Mouse (Mus musculus) layer of hippocampus, adult 2 months (tissue): ENCODE results near the gene Fbll1. TPM values are rescaled to one million over a fixed set of nuclear protein-coding genes. Genes with fewer than 3 reads are reported as not detected.

Experiments
- DNase-seq, 2 experiments: peaks; one replicate each; pipeline ENCODE4 v3.0.0; 2022; ENCODE audit warnings: low spot score in 2 of 2
- H3K27ac ChIP-seq: fragments of 200-600 bp; 2 replicates; pipeline ENCODE4 v1.8.1; 2022
- H3K4me3 ChIP-seq: fragments of 200-600 bp; 2 replicates; pipeline ENCODE4 v1.8.1; 2022; ENCODE audit warnings: mild to moderate bottlenecking
- CTCF ChIP-seq: fragments of 200-600 bp; conservative IDR thresholded peaks from 2 replicates; pipeline ENCODE4 v1.8.1; 2022; ENCODE audit warnings: antibody characterized with exemption, mild to moderate bottlenecking, moderate library complexity
- microRNA-seq, 2 experiments: library from miRNA; unstranded; fragments of <30 nt; microRNA quantifications; one replicate each; pipeline ENCODE4 v1.2.0; 2021
- total RNA-seq, 2 experiments: library from RNA; stranded (reverse); gene quantifications; 2 replicates each; pipeline ENCODE4 v1.2.3; 2021

Fbll1 gene
- total RNA-seq, 2 experiments from 2014 or later, result 42.9 to 48.9 TPM

DNA sequence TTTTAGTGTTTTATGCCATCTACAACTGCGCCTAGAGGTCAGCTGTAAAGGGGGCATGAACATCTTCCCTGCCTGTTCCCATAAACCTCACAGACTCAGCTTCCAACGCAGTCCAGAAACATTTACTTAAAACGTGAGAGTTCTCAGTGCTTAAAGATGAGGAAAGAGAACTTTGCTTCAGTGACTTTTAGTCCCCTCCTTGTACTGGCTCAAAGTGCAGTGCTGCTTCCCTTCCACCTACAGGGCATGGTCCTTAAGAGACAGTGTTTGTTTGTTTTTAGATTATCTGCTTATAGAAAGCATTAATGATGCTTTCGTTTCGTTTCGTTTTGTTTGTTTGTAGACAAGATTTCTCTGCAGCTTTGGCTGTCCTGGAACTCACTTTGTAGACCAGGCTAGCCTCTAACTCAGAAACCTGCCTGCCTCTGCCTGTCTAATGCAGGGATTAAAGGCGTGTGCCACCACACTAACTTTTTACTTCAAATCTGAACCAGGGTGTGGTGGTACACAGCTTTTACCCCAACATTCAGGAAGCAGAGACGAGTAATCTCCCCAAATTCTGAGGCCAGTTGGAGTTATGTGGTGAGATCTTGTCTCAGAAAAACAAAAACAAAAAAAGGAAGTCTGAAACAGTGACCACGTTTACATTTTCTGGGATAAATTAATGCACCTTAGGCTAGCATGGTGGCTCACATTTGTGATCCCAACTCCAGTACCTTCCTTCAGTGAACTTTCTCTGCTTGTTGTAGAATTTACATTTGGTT lies 27.8 kb downstream of the Fbll1 start:
- no peak overlapping the region for H3K27ac ChIP-seq
- DNase-seq, result no peak
- H3K4me3 ChIP-seq, result peak overlapping the region; percentile 95
- TF ChIP-seq CTCF, result no peak

DNA sequence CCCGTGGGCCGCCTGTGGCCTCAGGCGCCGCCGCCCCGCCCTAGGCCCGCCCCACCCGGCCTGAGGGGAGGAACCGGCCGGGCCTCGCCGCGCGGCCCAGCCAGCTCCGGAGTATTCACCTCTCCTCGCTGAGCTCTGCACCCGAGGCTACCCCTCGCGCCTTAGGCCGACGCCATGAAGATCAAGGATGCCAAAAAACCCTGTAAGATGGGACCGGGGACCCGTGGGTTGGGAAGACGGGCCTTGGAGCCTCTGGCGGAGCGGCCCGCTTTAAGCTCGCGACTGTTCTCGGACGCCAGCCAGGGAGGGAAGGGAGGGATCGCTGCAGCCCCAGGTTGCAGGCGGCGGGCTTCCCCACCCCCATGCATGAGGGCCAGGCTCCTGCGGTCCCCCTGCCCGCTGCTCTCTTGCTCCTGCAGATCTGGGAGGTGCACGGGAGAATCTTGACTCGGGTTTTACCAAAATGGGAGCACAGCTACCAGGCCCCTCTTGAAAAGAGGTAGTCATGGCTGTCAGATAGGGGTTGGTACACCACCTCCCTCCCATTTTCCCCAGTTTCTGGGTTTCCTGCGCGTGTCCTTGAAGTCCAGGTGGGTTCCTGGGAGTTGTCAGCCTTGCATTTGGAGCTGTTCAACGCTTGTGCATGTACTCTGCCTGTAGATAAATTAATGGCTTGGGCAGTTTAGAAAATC lies 28.8 kb downstream of the Fbll1 start:
- TF ChIP-seq CTCF, result no peak
- peak; percentile 51 to 52 for DNase-seq
- H3K27ac ChIP-seq, result peak overlapping the region; percentile 97
- H3K4me3 ChIP-seq, result peak overlapping the region; percentile 95

- DNase-seq, result peak; percentile 96 to 99
- peak within 1 kb of the TSS; percentile 97 for H3K27ac ChIP-seq
- TF ChIP-seq CTCF, result peak; percentile 22; the same call in 1 of the 2 replicates
- peak within 1 kb of the TSS; percentile 95 for H3K4me3 ChIP-seq
Observed at GRCm38 (mm10) chr11:35769188-35769745, 29.4 kb downstream of the Fbll1 start, which contains the start of gene Pank3. Pank3 (plus strand) TSS chr11:35769484.

DNA sequence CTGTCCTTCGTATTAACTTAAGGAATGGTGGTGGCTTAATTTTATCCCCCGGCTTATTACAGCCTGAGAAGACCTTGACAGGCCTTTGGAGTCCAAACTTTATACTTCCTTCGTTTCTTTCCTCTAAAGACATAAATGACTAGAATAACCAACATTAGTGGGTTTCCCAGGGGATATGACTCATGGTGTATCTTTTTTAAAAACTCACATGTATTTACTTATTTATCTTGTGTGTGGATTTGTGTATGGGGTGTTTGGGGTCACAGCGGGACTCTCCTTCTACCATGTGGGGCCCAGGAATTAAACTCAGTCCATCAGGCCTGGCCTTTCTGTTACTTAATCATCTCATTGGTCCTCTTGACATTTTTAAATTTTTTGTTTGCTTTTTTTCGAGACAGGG lies 31.8 kb downstream of the Fbll1 start:
- H3K27ac ChIP-seq, result no peak overlapping the region
- TF ChIP-seq CTCF, result no peak
- no peak for DNase-seq
- H3K4me3 ChIP-seq, result no peak overlapping the region

GRCm38 (mm10) chr11:35760627-35761003 lies 38.1 kb downstream of the Fbll1 start:
- Histone ChIP-seq H3K4me3 (no peak overlapping the region), H3K27ac (no peak overlapping the region)
- TF ChIP-seq CTCF, result no peak
- DNase-seq, result no peak

GRCm38 (mm10) chr11:35760001-35760626 lies 38.6 kb downstream of the Fbll1 start:
- no peak for DNase-seq
- no peak for TF ChIP-seq CTCF
- Histone ChIP-seq H3K27ac (no peak overlapping the region), H3K4me3 (no peak overlapping the region)

DNA sequence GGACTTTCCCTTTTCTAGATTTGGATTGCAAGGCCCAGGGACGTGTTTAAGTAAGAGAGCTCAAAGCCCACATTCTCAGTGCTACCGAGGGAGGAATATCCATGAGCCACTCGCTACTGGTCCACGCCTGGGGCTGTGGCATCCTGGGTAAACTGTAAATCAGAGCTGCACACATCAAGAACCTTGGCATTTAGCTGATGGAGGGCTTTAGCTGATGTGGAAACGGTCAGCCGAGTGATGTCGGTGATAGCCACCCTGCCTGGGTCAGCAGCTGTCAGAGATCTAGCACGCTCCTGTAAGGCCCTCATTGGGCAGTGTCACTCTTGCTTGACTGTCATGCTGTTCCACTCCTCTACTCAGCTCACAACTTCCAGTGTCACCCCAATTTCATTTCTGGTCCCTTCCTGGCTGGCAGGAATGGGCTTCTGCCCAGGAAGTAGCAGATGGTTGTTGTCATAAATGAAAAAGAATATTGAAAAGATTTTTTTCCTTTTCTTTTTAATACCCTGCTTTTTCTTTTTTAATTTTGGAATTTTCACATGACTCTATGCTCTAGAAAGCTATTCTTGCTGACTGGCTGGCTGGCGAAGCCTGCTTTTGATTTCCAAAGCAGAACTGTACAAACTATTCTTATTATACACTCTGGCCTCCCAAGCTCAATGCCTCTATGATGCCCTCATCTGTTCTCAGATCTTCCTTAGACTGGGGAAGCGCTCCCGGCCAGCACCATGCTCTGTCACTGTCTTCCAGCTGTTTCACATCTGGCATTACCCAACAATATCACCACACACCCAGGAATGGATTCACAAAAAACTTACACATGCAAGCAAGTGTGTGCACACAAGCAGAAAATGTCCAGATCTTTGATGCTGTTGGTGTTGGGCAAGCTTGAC lies 42.0 kb downstream of the Fbll1 start:
- no peak for TF ChIP-seq CTCF

GRCm38 (mm10) chr11:35755546-35755945 lies 43.1 kb downstream of the Fbll1 start:
- Histone ChIP-seq H3K27ac (no peak overlapping the region), H3K4me3 (no peak overlapping the region)
- no peak for TF ChIP-seq CTCF
- DNase-seq, result no peak

More for the DNA sequence above, 42.0 kb downstream of the Fbll1 start:
- no peak overlapping the region for H3K4me3 ChIP-seq
- DNase-seq, result no peak
- peak overlapping the region; percentile 52; the same call in 1 of the 2 replicates for H3K27ac ChIP-seq

DNA sequence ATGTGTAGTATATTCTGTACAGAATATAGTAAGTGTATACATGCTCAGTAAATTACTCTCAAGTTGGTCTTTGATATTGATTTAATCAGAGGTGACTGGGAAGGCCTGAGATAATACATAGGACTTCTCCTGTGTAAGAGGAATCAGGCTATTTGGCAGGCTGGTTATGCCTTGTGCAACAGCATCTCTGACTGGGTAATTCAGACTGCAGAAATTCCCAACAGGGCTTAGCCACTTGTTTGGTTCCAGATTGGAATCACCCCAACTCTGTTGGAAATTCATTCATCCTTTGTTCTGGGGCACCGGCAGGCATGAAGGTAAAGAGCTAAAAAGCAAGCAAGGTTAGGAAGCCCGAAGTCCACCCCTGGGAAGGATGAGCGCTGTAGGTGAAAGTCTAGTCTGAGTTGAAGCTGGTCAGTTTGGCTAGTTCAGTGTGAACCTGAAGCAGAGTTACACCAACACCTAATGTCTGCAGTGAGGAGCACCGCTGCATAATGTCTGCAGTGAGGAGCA lies 43.7 kb downstream of the Fbll1 start:
- DNase-seq, result no peak
- no peak overlapping the region for H3K27ac ChIP-seq
- no peak overlapping the region for H3K4me3 ChIP-seq
- TF ChIP-seq CTCF, result no peak

- no peak for TF ChIP-seq CTCF
- Histone ChIP-seq H3K27ac (no peak overlapping the region), H3K4me3 (no peak overlapping the region)
- no peak for DNase-seq
Observed at GRCm38 (mm10) chr11:35750578-35750977, 48.1 kb downstream of the Fbll1 start.

Small RNAs within 50 kb of the gene (microRNA-seq; reads per million reads assigned to microRNA genes)
- gene Mir103-1, result 0.64 to 3.7 reads per million in 2 experiments

Other genes with a start within 250 kb of the Fbll1 start
- gene Pank3, start 29.4 kb downstream of the Fbll1 start, total RNA-seq, result 10 to 100 TPM; 35.6 to 38.0 TPM
- gene Rars, start 35.6 kb upstream of the Fbll1 start, total RNA-seq, result 10 to 100 TPM; 45.6 to 53.6 TPM
- 100 to 1,000 TPM in 1 of 2 experiments, 10 to 100 TPM in 1; 99.6 to 107 TPM for gene Wwc1, start 181.6 kb upstream of the Fbll1 start, total RNA-seq